Mouse (Mus musculus): Measurements from ENCODE around the gene Lrch1.

- no peak for TF ChIP-seq EP300 (IDR thresholded peaks at IDR 0.05)
- TF ChIP-seq CTCF (IDR thresholded peaks at IDR 0.05): peak; percentile 75
These were observed 42.8 kb upstream of the Lrch1 start for GRCm38 (mm10) chr14:74990504-74990903.

Data from lung, postnatal 0 days (tissue).